Mouse (Mus musculus) Patski (cell line): ENCODE results near the gene Gfpt2. TPM values are rescaled to one million over a fixed set of nuclear protein-coding genes. Genes with fewer than 3 reads are reported as not detected.
"Not testable (repeated sequence)": the region's sequence is repeated elsewhere in the genome, so short reads cannot be mapped to it uniquely, and the experiment has no call there.

ENCODE experiments used
- ATAC-seq: fragments of 100-300 bp; one replicate; pipeline ENCODE4 v1.8.0; 2021
- CTCF ChIA-PET: fragments of 350-600 bp; sonication (Branson Sonifier 250); formaldehyde crosslinking; loops from one replicate; lab custom pipeline; 2022; ENCODE audit warnings: inconsistent platforms; lab: Charles Lee
- POLR2A ChIA-PET: fragments of 350-600 bp; sonication (Branson Sonifier 250); formaldehyde crosslinking; loops from one replicate; lab custom pipeline; 2022; ENCODE audit warnings: antibody characterized with exemption, inconsistent platforms; lab: Charles Lee
- DNase-seq: peaks from one replicate; pipeline ENCODE4 v3.0.0-alpha.2; 2011; ENCODE audit warnings: low read depth, low spot score
- H3K27me3 ChIP-seq: fragments of 371-371 bp; one replicate; pipeline ENCODE4 v1.5.1; 2021
- CTCF ChIP-seq: fragments of 100-300 bp; IDR thresholded peaks from one replicate; pipeline ENCODE4 v1.5.1; 2021
- in situ Hi-C: fragments of 300-500 bp; cut with MboI; formaldehyde crosslinking; loops from 3 replicates; pipeline ENCODE4 v1.11.1; 2018; ENCODE audit warnings: low pct_unique_long_range_greater_than_20kb, mixed read lengths
- polyA plus RNA-seq: library from polyadenylated mRNA; unstranded; gene quantifications from one replicate; pipeline ENCODE4 v1.2.3, GENCODE M21; 2021

Gfpt2 gene
- polyA plus RNA-seq, 1 experiment from 2014 or later, result 0.03 TPM

DNA sequence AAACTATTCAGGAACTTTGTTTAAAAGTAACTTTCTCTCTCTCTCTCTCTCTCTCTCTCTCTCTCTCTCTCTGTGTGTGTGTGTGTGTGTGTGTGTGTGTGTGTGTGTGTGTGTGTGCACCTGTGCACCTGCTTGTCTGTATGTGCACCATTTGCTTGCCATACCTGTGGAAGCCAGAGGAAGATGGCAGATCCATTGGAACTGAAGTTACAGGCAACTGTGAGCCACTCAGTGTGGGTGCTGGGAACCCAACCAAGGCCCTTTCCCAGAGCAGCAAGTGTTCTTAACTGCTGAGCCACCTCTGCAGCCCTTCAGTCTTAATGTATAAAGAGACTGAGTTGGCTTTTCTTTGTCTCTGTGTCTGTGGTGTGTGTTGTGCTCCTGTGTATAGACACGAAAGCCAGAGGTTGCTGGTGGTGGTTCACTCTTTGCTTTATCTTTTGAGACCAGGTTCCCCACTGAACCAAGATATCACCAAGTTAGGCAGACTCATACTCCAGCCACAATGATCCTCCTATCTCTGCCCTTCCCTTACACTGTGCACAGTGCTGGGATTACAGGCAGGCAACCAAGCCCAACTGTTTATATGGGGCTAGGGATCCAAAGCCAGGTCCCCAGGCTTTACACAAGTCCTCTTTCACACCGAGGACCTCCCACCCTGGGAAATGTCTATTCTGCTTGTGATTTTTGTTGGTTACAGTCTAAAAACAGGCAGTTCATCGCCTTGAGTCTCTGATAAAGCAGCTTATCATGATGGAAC is 28.4 kb upstream of the Gfpt2 start:
- in situ Hi-C loops, result no loop called here
- ChIA-PET CTCF (interaction anchor here (1.2 kb wide), 1 partner anchor 14 kb away, joined by 3 read pairs; no protein-coding TSS in a partner anchor), POLR2A (no interaction called here)
- no peak for TF ChIP-seq CTCF
- no peak for ATAC-seq
- no peak for DNase-seq
- H3K27me3 ChIP-seq, result peaks cover 17% of the 10 kb centered on the region

- no peak for ATAC-seq
- peaks cover 12% of the 10 kb centered on the region for H3K27me3 ChIP-seq
- POLR2A ChIA-PET, result no interaction called here
- in situ Hi-C loops, result no loop called here
- no peak for DNase-seq
- CTCF ChIA-PET, result interaction anchor here (1.2 kb wide), 1 partner anchor 13 kb away, joined by 3 read pairs; no protein-coding TSS in a partner anchor
- TF ChIP-seq CTCF, result no peak
Measured at GRCm38 (mm10) chr11:49766137-49766411, 27.9 kb upstream of the Gfpt2 start.

GRCm38 (mm10) chr11:49767497-49767896 is 26.5 kb upstream of the Gfpt2 start:
- DNase-seq, CTCF ChIA-PET, H3K27me3 ChIP-seq, POLR2A ChIA-PET, in situ Hi-C loops, ATAC-seq: not testable (repeated sequence)

DNA sequence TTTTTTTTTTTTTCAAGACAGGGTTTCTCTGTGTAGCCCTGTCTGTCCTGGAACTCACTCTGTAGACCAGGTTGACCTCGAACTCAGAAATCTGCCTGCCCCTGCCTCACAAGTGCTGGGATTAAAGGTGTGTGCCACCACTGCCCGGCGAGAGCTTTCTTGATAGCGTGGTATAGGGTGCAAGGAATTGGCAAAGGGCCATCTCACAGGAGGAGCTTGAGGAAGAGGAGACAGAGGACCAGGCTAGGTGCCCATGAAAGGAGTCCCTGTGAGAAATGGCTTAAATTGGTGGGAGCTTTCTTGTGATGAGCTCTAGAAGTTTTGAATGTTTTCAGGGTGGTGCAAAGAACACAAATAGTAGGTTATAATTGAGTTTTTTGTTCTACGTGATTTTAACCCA is 25.2 kb upstream of the Gfpt2 start:
- CTCF ChIA-PET, result no interaction called here
- H3K27me3 ChIP-seq, result no peaks in the 10 kb centered on the region
- no peak for TF ChIP-seq CTCF
- DNase-seq (no peak), ATAC-seq (no peak)
- in situ Hi-C loops, result no loop called here
- POLR2A ChIA-PET, result interaction anchor here (0.7 kb wide), 1 partner anchor 36 kb away, joined by 4 read pairs; no protein-coding TSS in a partner anchor

- POLR2A ChIA-PET, result no interaction called here
- ATAC-seq (no peak), DNase-seq (no peak)
- no peaks in the 10 kb centered on the region for H3K27me3 ChIP-seq
- no peak for TF ChIP-seq CTCF
- CTCF ChIA-PET, result interaction anchor here (0.6 to 1.7 kb wide), 2 partner anchors 12 to 43 kb away, joined by 3 to 4 read pairs; no protein-coding TSS in a partner anchor
- in situ Hi-C loops, result no loop called here
Measured at GRCm38 (mm10) chr11:49770676-49771550, 23.1 kb upstream of the Gfpt2 start.

- in situ Hi-C loops, result no loop called here
- no peaks in the 10 kb centered on the region for H3K27me3 ChIP-seq
- POLR2A ChIA-PET, result no interaction called here
- TF ChIP-seq CTCF, result no peak
- CTCF ChIA-PET, result interaction anchor here (1.7 kb wide), 1 partner anchor 11 kb away, joined by 4 read pairs; no protein-coding TSS in a partner anchor
- no peak for DNase-seq
- ATAC-seq, result no peak
Measured at GRCm38 (mm10) chr11:49772251-49772650, 21.7 kb upstream of the Gfpt2 start.

DNA sequence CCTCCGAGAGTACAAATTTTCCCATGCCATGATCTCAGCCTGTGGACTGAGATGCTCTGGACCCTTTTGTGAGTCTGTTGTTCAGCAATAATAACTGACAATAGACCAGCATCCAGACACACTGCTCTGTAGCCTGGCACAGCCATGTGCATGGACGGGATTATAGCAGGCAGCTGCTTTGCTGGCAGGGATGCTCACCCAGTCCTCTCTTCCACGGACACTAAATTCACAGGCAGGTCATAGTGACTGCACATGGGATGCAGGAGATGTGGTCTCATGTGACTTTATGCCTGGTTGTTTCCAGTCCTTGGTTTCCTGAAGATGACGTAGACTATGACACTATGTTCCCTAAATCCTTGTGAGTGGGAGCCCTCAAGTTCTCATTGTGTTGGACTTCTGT is 19.1 kb upstream of the Gfpt2 start:
- TF ChIP-seq CTCF, result no peak
- H3K27me3 ChIP-seq, result peaks cover 4% of the 10 kb centered on the region
- ChIA-PET POLR2A (no interaction called here), CTCF (no interaction called here)
- DNase-seq, result no peak
- in situ Hi-C loops, result no loop called here
- ATAC-seq, result no peak

DNA sequence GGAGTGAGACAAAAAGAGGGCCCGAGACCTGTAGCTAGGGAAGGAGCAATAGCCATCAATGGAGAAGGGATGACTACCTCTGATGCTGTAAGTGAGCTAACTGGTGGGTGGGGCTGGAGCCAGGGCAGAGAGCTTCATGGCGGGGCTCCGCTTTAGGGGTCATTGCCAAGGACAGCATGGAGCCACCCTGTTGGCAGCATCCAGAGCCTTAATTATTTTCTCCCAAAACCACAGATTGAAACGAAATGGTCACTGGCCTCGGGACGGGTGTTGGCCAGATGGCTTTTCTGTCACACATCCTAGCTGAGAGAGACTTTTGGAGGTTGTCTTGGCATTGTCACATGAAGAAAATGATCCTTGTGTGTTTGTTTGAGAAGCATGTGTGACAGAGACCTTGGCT is 15.1 kb upstream of the Gfpt2 start:
- in situ Hi-C loops, result no loop called here
- DNase-seq (no peak), ATAC-seq (no peak)
- TF ChIP-seq CTCF, result no peak
- CTCF ChIA-PET, result interaction anchor here (1.6 kb wide), 1 partner anchor 13 kb away, joined by 3 read pairs; no protein-coding TSS in a partner anchor
- H3K27me3 ChIP-seq, result peaks cover 9% of the 10 kb centered on the region
- POLR2A ChIA-PET, result no interaction called here

DNA sequence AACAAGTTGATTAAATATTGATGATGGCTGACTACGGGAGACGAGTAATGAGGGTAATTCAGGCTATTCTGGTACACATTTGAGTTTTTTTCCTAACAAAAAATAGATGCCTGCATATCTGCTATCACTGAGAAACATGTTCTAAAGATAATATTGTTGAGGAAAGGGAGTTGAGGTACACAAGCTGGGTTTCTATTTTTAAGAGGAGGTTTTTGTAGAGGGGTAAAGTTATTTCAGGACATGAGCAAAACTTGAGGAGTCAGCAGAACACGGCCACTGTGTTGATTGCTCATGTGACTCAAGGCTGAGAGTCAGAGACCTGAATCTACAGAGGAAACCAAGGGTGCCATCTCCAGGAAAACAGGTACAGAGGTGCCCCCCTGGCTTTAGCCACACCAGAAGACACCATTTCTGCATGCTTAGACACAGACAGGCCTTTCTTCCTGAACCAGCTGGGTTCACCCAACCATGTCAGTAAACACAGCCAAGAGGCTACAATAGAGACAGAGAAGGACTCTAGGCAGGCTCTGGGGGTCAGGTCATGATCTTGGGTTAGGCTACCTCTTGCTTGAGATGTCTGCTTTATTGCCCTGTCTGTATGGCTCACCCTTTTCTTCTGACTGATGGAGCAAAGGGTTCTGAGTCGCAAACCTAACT is 13.7 kb upstream of the Gfpt2 start:
- in situ Hi-C loops, result no loop called here
- TF ChIP-seq CTCF, result no peak
- H3K27me3 ChIP-seq, result peaks cover 9% of the 10 kb centered on the region
- ATAC-seq, result no peak
- DNase-seq, result no peak
- ChIA-PET POLR2A (no interaction called here), CTCF (interaction anchor here (1.0 to 1.6 kb wide), 2 partner anchors 14 to 21 kb away, joined by 3 read pairs; no protein-coding TSS in a partner anchor)

DNA sequence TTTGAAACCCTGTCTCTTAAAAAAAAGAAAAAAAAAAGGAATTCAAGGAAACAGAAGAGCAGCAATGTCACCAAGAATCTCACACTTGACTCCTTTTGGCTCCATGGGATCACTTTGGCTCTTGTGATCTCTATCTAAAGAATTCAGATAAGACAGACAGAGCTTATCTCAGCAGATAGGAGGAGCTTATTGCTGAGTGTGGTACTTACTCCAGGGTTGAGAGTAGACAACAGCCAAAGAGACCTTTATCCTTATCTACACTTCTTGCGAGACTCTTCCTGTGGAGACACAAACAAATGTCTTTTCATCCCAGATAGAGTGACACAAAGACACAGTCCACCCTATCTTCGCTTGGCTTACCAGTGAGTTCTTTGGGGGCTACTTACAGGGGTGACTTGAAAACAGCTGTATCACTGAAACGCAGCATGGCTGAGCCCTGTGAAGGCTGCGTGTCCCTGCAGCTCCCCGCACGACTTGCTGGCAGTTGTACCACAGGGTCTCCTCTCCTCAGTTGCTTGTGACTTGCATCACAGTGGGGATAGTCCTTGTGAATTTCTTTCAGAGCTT is 12.1 kb upstream of the Gfpt2 start:
- DNase-seq (no peak), ATAC-seq (no peak)
- TF ChIP-seq CTCF, result no peak
- POLR2A ChIA-PET, result no interaction called here
- CTCF ChIA-PET, result no interaction called here
- in situ Hi-C loops, result no loop called here
- H3K27me3 ChIP-seq, result peaks cover 11% of the 10 kb centered on the region
